Mouse (Mus musculus): ENCODE results near the gene Rps4x.

- TF ChIP-seq MAX (IDR thresholded peaks at IDR 0.05; ENCODE audit: low read depth) (no peak), SRF (IDR thresholded peaks at IDR 0.05; ENCODE audit: control insufficient read depth, insufficient read length, low read depth) (no peak), TCF12 (IDR thresholded peaks at IDR 0.05; ENCODE audit: insufficient read depth, poor library complexity, severe bottlenecking) (no peak), E2F4 (IDR thresholded peaks at IDR 0.05; ENCODE audit: insufficient read depth) (no peak), USF1 (IDR thresholded peaks at IDR 0.05; ENCODE audit: low read depth) (no peak), POLR2A (IDR thresholded peaks at IDR 0.05; ENCODE audit: insufficient read length, low read depth) (no peak), MYOG (IDR thresholded peaks at IDR 0.05; ENCODE audit: control insufficient read depth in 1 of 3, insufficient read depth in 1 of 3, insufficient read length in 2 of 3, low read depth in 2 of 3) (no peak), POLR2AphosphoS2 (IDR thresholded peaks at IDR 0.05; ENCODE audit: insufficient read length, low read depth) (no peak), CEBPB (IDR thresholded peaks at IDR 0.05; ENCODE audit: insufficient read depth, poor library complexity, severe bottlenecking) (no peak), TCF3 (IDR thresholded peaks at IDR 0.05; ENCODE audit: insufficient read length, low read depth) (no peak), MYOD1 (IDR thresholded peaks at IDR 0.05; ENCODE audit: control insufficient read depth in 1 of 3, insufficient read length in 2 of 3, low read depth in 2 of 3) (no peak)
Measured at GRCm38 (mm10) chrX:102163529-102163928, 25.7 kb downstream of the Rps4x start.
